Mouse (Mus musculus) spleen, adult 2 months (tissue): ENCODE measurements at regions not wholly inside any gene's neighbourhood (a gene's known extent, or its start where the extent isn't known, plus 50 kb on each side); places are given as distances from the start of the nearest gene placed in this dataset.

ENCODE experiments used
- CTCF ChIP-seq: fragments of 200-500 bp; IDR thresholded peaks from 2 replicates; pipeline ENCODE4 v1.5.1; 2011; ENCODE audit warnings: mild to moderate bottlenecking, inconsistent platforms; ENCODE audit not compliant: insufficient read depth, insufficient read length, insufficient replicate concordance; ENCODE audit errors: extremely low read depth
- POLR2A ChIP-seq: fragments of 200-500 bp; IDR thresholded peaks from 2 replicates; pipeline ENCODE4 v1.6.1; 2011; ENCODE audit warnings: low read depth, low read length, inconsistent platforms

DNA sequence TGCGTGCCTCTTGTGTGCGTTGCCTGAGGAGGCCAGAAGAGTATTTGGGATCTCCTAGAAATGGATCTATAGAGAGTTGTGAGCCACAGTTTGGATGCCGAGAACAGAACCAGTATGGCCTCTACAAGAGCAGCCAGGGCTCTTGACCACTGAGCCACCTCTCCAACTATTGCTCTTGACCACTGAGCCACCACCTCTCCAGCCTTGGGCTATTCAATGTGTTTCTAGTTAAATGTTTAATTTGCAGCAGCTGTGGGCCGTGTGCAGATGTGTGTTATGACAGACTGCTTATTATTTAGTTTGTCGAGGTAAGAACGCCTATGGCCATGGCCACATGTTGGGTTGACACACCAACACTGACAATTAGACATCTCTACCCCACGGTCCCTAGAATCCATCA, 452.9 kb upstream of the Cdh4 start:
- TF ChIP-seq CTCF (no peak), POLR2A (no peak)
